Comparison of ENCODE assay signal across 9 mouse cellular contexts in genomic region chr8:26443041-26443440, GRCm38 (mm10).
A peak's percentile ranks its signal among the peaks of the same experiment; 100 is the strongest.
DNase-seq lines count a peak whose midpoint lies in the region; ATAC-seq and TF ChIP-seq lines count a peak whose summit lies in the region.
"Had no signal": no experiment of that assay in that cellular context is flagged by ENCODE, and none has a peak within 500 bp of the region (broad histone marks: within the 10 kb centered on the region; RNA-seq: fewer than 3 reads in every experiment).

No protein-coding gene starts in this region.

- peak; percentile 54 for ATAC-seq in CD4-positive, CD25-positive, alpha-beta regulatory T cell, adult 4 months
- no peak for ATAC-seq in activated CD4-positive, CD25-positive, alpha-beta regulatory T cell, adult 4 months

- H3K4me3 ChIP-seq in layer of hippocampus, adult 2 months, result no peak overlapping the region
- H3K4me3 ChIP-seq: lung, embryonic 15.5 days had no signal

- no peak overlapping the region for H3K27ac ChIP-seq in layer of hippocampus, adult 2 months
- H3K27ac ChIP-seq: lung, embryonic 15.5 days had no signal

- peak; percentile 56 for DNase-seq in Muller cell, postnatal 12 days (ENCODE audit: inconsistent ontology term)
- DNase-seq in cerebellum, adult 9-10 months, result peak; percentile 81
- DNase-seq in gastrocnemius, postnatal 25 days, result peak; percentile 38
- peak; percentile 49 to 83 for DNase-seq in layer of hippocampus, adult 2 months (ENCODE audit: low spot score in 2 of 2)
- DNase-seq in lung, postnatal 10 days, result peak; percentile 84
- peak; percentile 73 for DNase-seq in right cerebral cortex, postnatal 4 days

- peak; percentile 85 for TF ChIP-seq CTCF in layer of hippocampus, adult 2 months (conservative IDR thresholded peaks at IDR 0.05)
